Mouse (Mus musculus) kidney, embryonic 14.5 days (tissue): ENCODE measurements around the gene Spdef. TPM values are rescaled to one million over a fixed set of nuclear protein-coding genes. Genes with fewer than 3 reads are reported as not detected.

Source experiments
- ATAC-seq: fragments of 200-750 bp; cut with Nextera tagmentation; 2 replicates; pipeline ENCODE4 v1.8.0; 2017; ENCODE audit warnings: moderate number of reproducible peaks, mild to moderate bottlenecking, moderate TSS enrichment, moderate library complexity; ENCODE audit not compliant: low FRiP score, low TSS enrichment
- H3K27ac ChIP-seq: fragments of 300-500 bp; sonication (generic); 2 replicates; pipeline ENCODE4 v1.5.1; 2014; ENCODE audit warnings: low read depth, mild to moderate bottlenecking, low read length, moderate library complexity, mixed read lengths
- H3K27me3 ChIP-seq: fragments of 300-500 bp; sonication (generic); 2 replicates; pipeline ENCODE4 v1.6.1; 2014; ENCODE audit warnings: mild to moderate bottlenecking, low read length; ENCODE audit not compliant: control insufficient read depth, insufficient read depth
- H3K36me3 ChIP-seq: fragments of 300-500 bp; sonication (generic); 2 replicates; pipeline ENCODE4 v1.6.1; 2014; ENCODE audit warnings: low read length, mixed read lengths; ENCODE audit not compliant: control insufficient read depth, insufficient read depth
- H3K4me1 ChIP-seq: fragments of 300-500 bp; sonication (generic); 2 replicates; pipeline ENCODE4 v1.6.1; 2014; ENCODE audit warnings: low read length, mixed read lengths; ENCODE audit not compliant: control insufficient read depth, insufficient read depth
- H3K4me2 ChIP-seq: fragments of 300-500 bp; sonication (generic); replicated peaks from 2 replicates; pipeline ENCODE4 v1.6.1; 2014; ENCODE audit warnings: low read depth, mild to moderate bottlenecking, low read length
- H3K4me3 ChIP-seq: fragments of 300-500 bp; sonication (generic); 2 replicates; pipeline ENCODE4 v1.5.1; 2014; ENCODE audit warnings: mild to moderate bottlenecking, low read length
- H3K9ac ChIP-seq: fragments of 300-500 bp; sonication (generic); 2 replicates; pipeline ENCODE4 v1.6.1; 2014; ENCODE audit warnings: low read depth, mild to moderate bottlenecking, low read length, moderate library complexity
- H3K9me3 ChIP-seq: fragments of 300-500 bp; sonication (generic); 2 replicates; pipeline ENCODE4 v1.6.1; 2016; ENCODE audit warnings: low read length; ENCODE audit not compliant: control insufficient read depth
- WGBS: fragments of 180-500 bp; shearing (Covaris S2); extraction: QIAGEN DNeasy Blood & Tissue Kit; methylation state at CpG from one replicate; pipeline ENCODE4 v1.1.7; 2014; 5-methylcytosine and 5-hydroxymethylcytosine counted together
- polyA plus RNA-seq: library from polyadenylated mRNA; unstranded; fragments of >200 nt; fragmentation: Nextera tagmentation; extraction: Ambion mirVana; gene quantifications from 2 replicates; pipeline ENCODE4 v1.2.1, GENCODE M21; 2014

The Spdef gene
- polyA plus RNA-seq, 1 experiment from 2014 or later: 0.20 TPM

- H3K9ac ChIP-seq: no peak overlapping the region
- no peak for ATAC-seq
- 97% methylated on average over 11 of the region's 11 CpGs for WGBS
- H3K4me1 ChIP-seq: 0 out of 2 replicates have a peak, but pooled peaks cover 3% of the 10 kb centered on the region
- H3K9me3 ChIP-seq: peaks cover 7% of the 10 kb centered on the region
- no peak overlapping the region for H3K4me2 ChIP-seq
- no peak overlapping the region for H3K27ac ChIP-seq
- peaks cover 37% of the 10 kb centered on the region for H3K36me3 ChIP-seq
- H3K27me3 ChIP-seq: no peaks in the 10 kb centered on the region
- no peak overlapping the region for H3K4me3 ChIP-seq
These were observed 34.1 kb upstream of the Spdef start for GRCm38 (mm10) chr17:27762884-27763283.

DNA sequence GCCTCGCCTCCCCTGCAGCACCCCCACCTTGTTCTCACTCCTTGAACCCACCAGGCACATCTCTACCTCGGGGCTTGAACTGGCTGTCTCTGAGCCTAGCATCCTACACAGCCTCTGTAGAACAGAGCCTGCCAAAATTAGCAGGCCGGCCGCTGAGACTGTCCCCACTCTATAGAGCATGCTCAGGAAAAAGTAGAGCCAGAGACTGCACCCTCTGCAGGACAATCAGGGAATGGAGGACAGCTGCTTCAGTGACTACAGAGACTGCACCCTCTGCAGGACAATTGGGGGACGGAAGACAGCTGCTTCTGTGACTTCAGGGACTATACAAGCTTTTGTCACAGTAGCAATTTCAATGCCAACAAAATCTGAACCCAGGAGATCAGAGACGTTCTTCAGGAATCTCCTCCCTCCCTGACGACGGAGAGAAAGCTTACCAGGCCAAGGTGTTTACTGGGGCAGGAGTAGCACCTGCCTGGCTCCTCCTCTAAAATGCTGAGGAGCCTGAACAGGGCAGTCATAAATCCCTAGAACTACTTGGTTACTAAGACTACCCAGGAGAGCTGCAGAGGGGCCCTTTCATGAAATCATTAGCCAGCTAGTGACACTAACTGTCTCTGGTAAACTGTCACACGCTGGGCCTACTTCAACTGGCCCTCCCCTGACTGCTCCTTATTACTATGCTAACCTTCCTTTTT is 33.0 kb upstream of the Spdef start:
- Histone ChIP-seq H3K4me3 (no peak overlapping the region), H3K9me3 (peaks cover 7% of the 10 kb centered on the region), H3K27ac (no peak overlapping the region), H3K9ac (no peak overlapping the region), H3K4me2 (no peak overlapping the region), H3K4me1 (0 out of 2 replicates have a peak, but pooled peaks cover 3% of the 10 kb centered on the region), H3K36me3 (peaks cover 33% of the 10 kb centered on the region), H3K27me3 (no peaks in the 10 kb centered on the region)
- whole genome bisulfite sequencing: 31% methylated on average over 9 of the region's 9 CpGs
- peak; percentile 78 for ATAC-seq

- Histone ChIP-seq H3K4me2 (no peak overlapping the region), H3K36me3 (peaks cover 20% of the 10 kb centered on the region), H3K9me3 (peaks cover 6% of the 10 kb centered on the region), H3K27me3 (no peaks in the 10 kb centered on the region), H3K27ac (no peak overlapping the region), H3K9ac (no peak overlapping the region), H3K4me3 (no peak overlapping the region), H3K4me1 (0 out of 2 replicates have a peak, but pooled peaks cover 3% of the 10 kb centered on the region)
- 76% methylated on average over 6 of the region's 6 CpGs for WGBS
- no peak for ATAC-seq
These were observed 31.4 kb upstream of the Spdef start for GRCm38 (mm10) chr17:27760169-27760568.

- Histone ChIP-seq H3K4me2 (no peak overlapping the region), H3K27ac (no peak overlapping the region), H3K36me3 (peaks cover 26% of the 10 kb centered on the region; the same call in 1 of the 2 replicates), H3K27me3 (no peaks in the 10 kb centered on the region), H3K4me3 (no peak overlapping the region), H3K9me3 (no peaks in the 10 kb centered on the region), H3K9ac (no peak overlapping the region), H3K4me1 (no peaks in the 10 kb centered on the region)
- no peak for ATAC-seq
- 90% methylated on average over 8 of the region's 8 CpGs for WGBS
These were observed 22.8 kb upstream of the Spdef start for GRCm38 (mm10) chr17:27751314-27752202.

DNA sequence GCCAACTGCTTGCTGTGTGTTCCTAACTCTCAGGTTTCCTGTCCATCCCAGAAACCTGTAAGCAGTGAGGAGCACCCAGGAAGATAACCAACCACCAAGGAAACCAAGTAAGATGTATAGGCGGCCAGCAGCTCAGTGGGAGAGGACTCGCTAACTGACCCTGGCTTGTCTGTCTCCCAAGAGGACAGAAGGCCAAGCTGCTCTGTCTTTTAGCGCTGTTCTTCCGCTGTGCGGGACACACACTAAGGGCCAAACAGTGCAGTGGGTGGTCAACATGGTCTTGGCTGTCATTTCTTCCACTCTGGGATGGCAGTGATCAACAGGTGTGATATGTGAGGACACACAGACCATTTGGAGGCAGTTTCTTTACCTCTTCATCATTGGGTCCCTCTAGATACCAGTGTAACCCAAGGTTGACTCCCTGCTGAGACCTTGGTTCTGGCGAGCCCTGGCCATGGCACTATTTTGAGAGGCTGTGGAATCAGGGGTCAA is 21.7 kb upstream of the Spdef start:
- H3K27ac ChIP-seq: no peak overlapping the region
- no peak overlapping the region for H3K4me3 ChIP-seq
- no peaks in the 10 kb centered on the region for H3K9me3 ChIP-seq
- no peak overlapping the region for H3K9ac ChIP-seq
- H3K4me2 ChIP-seq: no peak overlapping the region
- H3K4me1 ChIP-seq: no peaks in the 10 kb centered on the region
- H3K36me3 ChIP-seq: peaks cover 24% of the 10 kb centered on the region; the same call in 1 of the 2 replicates
- WGBS: 89% methylated on average over 6 of the region's 6 CpGs
- no peak for ATAC-seq
- no peaks in the 10 kb centered on the region for H3K27me3 ChIP-seq

DNA sequence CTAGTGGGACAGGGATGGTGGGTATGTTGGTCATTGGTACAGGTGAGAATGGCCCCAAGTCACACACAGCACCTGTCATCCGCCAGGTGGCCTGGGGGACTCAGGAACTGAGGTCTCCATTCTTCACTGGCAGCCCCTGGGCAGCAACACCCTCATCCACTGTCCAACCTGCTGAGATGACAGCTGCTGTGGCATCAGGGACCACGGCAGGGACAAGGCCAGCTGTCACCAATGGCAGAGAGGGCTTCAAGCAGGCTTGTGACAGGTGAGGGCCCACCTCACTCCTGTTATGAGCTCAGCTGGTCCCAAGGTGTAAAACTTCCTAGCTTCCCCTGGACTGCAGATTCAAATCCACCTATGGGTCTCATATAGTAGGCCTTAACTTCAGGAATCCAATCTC is 19.4 kb upstream of the Spdef start:
- Histone ChIP-seq H3K4me1 (no peaks in the 10 kb centered on the region), H3K4me2 (no peak overlapping the region), H3K9me3 (no peaks in the 10 kb centered on the region), H3K27ac (no peak overlapping the region), H3K36me3 (peaks cover 19% of the 10 kb centered on the region; the same call in 1 of the 2 replicates), H3K27me3 (no peaks in the 10 kb centered on the region), H3K4me3 (no peak overlapping the region), H3K9ac (no peak overlapping the region)
- WGBS: 83% methylated on average over 2 of the region's 2 CpGs
- ATAC-seq: no peak

- H3K4me1 ChIP-seq: no peaks in the 10 kb centered on the region
- H3K4me3 ChIP-seq: no peak overlapping the region
- H3K9me3 ChIP-seq: no peaks in the 10 kb centered on the region
- H3K9ac ChIP-seq: 0 out of 2 replicates have a peak overlapping the region, but pooled peaks have one; percentile 4
- 0 out of 2 replicates have a peak, but pooled peaks cover 8% of the 10 kb centered on the region for H3K36me3 ChIP-seq
- WGBS: 44% methylated on average over 4 of the region's 4 CpGs
- H3K27me3 ChIP-seq: no peaks in the 10 kb centered on the region
- no peak overlapping the region for H3K27ac ChIP-seq
- ATAC-seq: no peak
- no peak overlapping the region for H3K4me2 ChIP-seq
These were observed 17.7 kb upstream of the Spdef start for GRCm38 (mm10) chr17:27746446-27746845.

DNA sequence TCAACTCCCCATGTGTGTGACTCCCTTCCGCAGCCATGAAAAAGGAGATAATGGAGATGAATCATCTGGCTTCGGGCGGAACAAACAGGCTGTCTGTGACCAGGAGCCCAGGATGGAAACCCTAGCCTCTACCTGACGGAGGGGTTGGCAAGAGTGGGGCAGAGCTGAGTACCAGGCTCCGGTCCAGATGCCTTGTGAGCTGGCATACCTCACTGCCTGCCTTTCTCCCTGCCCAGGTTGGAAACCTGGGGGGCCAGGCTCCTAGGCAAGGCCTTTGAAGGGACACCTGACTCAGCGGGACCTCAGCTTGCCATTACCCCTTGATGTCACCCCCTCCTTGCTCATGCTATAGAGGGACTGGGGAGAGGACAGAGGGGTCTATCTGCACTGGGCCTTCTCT is 12.2 kb upstream of the Spdef start:
- no peak overlapping the region for H3K4me2 ChIP-seq
- no peaks in the 10 kb centered on the region for H3K4me1 ChIP-seq
- no peaks in the 10 kb centered on the region for H3K9me3 ChIP-seq
- no peak overlapping the region for H3K4me3 ChIP-seq
- no peak overlapping the region for H3K9ac ChIP-seq
- 93% methylated on average over 6 of the region's 6 CpGs for WGBS
- no peak for ATAC-seq
- no peaks in the 10 kb centered on the region for H3K36me3 ChIP-seq
- no peaks in the 10 kb centered on the region for H3K27me3 ChIP-seq
- H3K27ac ChIP-seq: no peak overlapping the region
